Mouse (Mus musculus) liver, embryonic 14.5 days (tissue): ENCODE measurements at regions not wholly inside any gene's neighbourhood (a gene's known extent, or its start where the extent isn't known, plus 50 kb on each side); places are given as distances from the start of the nearest gene placed in this dataset.

Experiments
- ATAC-seq: fragments of 200-750 bp; cut with Nextera tagmentation; 2 replicates; pipeline ENCODE4 v1.8.0; 2017; ENCODE audit warnings: moderate number of reproducible peaks, mild to moderate bottlenecking, moderate library complexity; ENCODE audit not compliant: insufficient read depth
- DNase-seq, 3 experiments: peaks; one replicate each; pipeline ENCODE4 v3.0.0-alpha.2; 2012 to 2013; ENCODE audit warnings: low read depth in 3 of 3, low spot score in 3 of 3
- H3K27ac ChIP-seq: fragments of 300-500 bp; sonication (generic); 2 replicates; pipeline ENCODE4 v1.5.1; 2014; ENCODE audit warnings: moderate library complexity, mild to moderate bottlenecking, control low read depth, inconsistent platforms
- H3K27me3 ChIP-seq: fragments of 300-500 bp; sonication (generic); 2 replicates; pipeline ENCODE4 v1.6.1; 2014; ENCODE audit warnings: mild to moderate bottlenecking, low read length, moderate library complexity; ENCODE audit not compliant: control insufficient read depth, insufficient read depth
- H3K36me3 ChIP-seq: fragments of 300-500 bp; sonication (generic); replicated peaks from 2 replicates; pipeline ENCODE4 v1.6.1; 2014; ENCODE audit warnings: low read depth; ENCODE audit not compliant: control insufficient read depth, insufficient read depth
- H3K4me1 ChIP-seq, 2 experiments: fragments of 200-500 bp in 1 of 2; fragments of 300-500 bp in 1 of 2; sonication (generic) in 1 of 2; replicated peaks; 2 replicates each; pipeline ENCODE4 v1.6.1; 2012 to 2014; ENCODE audit warnings: antibody characterized with exemption in 1 of 2, inconsistent platforms in 1 of 2, low read length in 1 of 2; ENCODE audit not compliant: control insufficient read depth in 2 of 2, insufficient read depth in 2 of 2
- H3K4me2 ChIP-seq: fragments of 300-500 bp; sonication (generic); 2 replicates; pipeline ENCODE4 v1.6.1; 2014; ENCODE audit warnings: low read depth, mild to moderate bottlenecking, control low read depth, moderate library complexity
- H3K4me3 ChIP-seq, 2 experiments: fragments of 200-500 bp in 1 of 2; fragments of 300-500 bp in 1 of 2; sonication (generic) in 1 of 2; 2 replicates each; pipeline ENCODE4 v1.5.1; 2012 to 2014; ENCODE audit warnings: low read depth in 2 of 2, low read length in 2 of 2, mild to moderate bottlenecking in 2 of 2, control low read depth in 1 of 2, inconsistent platforms in 1 of 2, moderate library complexity in 1 of 2; ENCODE audit not compliant: insufficient read depth in 1 of 2
- H3K9ac ChIP-seq: fragments of 300-500 bp; sonication (generic); replicated peaks from 2 replicates; pipeline ENCODE4 v1.6.1; 2014; ENCODE audit warnings: mild to moderate bottlenecking, control low read depth, moderate library complexity
- H3K9me3 ChIP-seq: fragments of 300-500 bp; sonication (generic); 2 replicates; pipeline ENCODE4 v1.6.1; 2016; ENCODE audit warnings: low read length, mixed read lengths; ENCODE audit not compliant: control insufficient read depth
- CTCF ChIP-seq: IDR thresholded peaks from 2 replicates; pipeline ENCODE4 v1.5.1; 2016; ENCODE audit warnings: antibody characterized with exemption, low read depth, control low read depth
- EP300 ChIP-seq: IDR thresholded peaks from 2 replicates; pipeline ENCODE4 v1.6.1; 2016; ENCODE audit warnings: antibody characterized with exemption, low read depth
- WGBS: fragments of 180-500 bp; shearing (Covaris S2); extraction: QIAGEN DNeasy Blood & Tissue Kit; methylation state at CpG from one replicate; pipeline ENCODE4 v1.1.7; 2014; ENCODE audit not compliant: insufficient replicate concordance; 5-methylcytosine and 5-hydroxymethylcytosine counted together

DNA sequence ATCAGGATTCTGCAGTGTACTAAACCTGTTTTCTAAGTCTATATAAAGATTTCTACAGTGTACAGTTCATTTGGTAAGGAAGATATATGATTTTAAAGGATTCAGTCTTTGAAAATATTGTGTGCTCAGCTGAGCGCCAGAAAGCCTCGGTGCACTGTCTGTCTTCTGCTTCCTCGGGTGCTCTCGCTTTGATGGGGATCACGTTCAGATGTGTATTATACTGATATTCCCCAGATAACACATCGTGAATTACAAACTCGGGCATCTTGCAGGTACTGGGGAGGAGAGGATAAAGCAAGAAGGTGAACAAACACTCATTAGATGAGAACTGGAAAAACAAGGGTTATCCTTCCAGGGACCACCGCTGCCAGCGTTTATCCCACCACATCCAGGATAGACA, 91.9 kb downstream of the Fzd1 start:
- TF ChIP-seq EP300 (no peak), CTCF (no peak)
- Histone ChIP-seq H3K4me2 (no peak overlapping the region), H3K4me3 (no peak overlapping the region), H3K9me3 (no peaks in the 10 kb centered on the region), H3K27me3 (no peaks in the 10 kb centered on the region), H3K36me3 (no peaks in the 10 kb centered on the region), H3K4me1 (no peaks in the 10 kb centered on the region), H3K9ac (no peak overlapping the region), H3K27ac (no peak overlapping the region)
- ATAC-seq: no peak
- no peak for DNase-seq
- WGBS: 54% methylated on average over 9 of the region's 9 CpGs

DNA sequence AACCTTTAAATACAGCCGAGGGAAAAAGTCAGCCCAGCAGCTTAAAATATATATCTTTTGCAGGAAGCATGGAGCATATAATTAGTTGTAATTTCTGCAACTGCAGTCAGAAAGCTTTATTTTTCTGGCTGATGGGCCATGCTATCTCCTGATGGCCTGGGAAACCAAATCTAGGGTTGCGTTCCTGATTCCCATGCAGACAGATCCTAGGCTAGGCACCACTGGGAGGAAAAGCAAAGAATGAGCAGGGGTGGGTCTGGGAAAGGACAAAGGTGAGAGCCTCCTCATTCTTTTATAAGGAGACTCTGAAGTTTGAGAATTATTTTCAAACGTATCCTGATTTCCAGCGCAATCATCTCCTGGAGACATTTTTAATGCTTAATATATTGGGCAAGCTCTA, 92.9 kb downstream of the Fzd1 start:
- Histone ChIP-seq H3K9me3 (no peaks in the 10 kb centered on the region), H3K4me2 (no peak overlapping the region), H3K27me3 (no peaks in the 10 kb centered on the region), H3K4me1 (no peaks in the 10 kb centered on the region), H3K36me3 (no peaks in the 10 kb centered on the region), H3K9ac (no peak overlapping the region), H3K27ac (no peak overlapping the region), H3K4me3 (no peak overlapping the region)
- no peak for TF ChIP-seq EP300
- DNase-seq (no peak), ATAC-seq (no peak)
- WGBS: 75% methylated on average over 4 of the region's 4 CpGs

DNA sequence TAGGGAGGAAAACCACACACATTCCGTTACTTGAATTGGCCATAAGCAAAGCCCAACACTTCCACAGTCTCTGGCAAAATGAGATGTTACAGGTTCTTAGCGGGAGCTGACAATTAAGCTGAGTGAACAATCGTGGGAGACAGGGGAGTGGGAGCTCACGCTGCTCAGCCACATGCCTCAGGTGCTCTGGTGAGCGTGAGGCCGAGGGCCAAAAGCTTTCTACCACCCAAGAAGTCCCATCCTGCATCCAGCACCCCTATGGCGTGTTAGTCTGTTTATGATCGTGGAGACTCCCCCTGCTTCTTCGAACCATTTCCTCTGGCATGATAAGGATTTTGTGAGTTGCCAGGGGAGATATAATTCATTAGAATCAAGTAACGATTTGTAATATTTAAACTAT, 93.3 kb downstream of the Fzd1 start:
- H3K9ac ChIP-seq: no peak overlapping the region
- no peak overlapping the region for H3K4me3 ChIP-seq
- ATAC-seq (no peak), DNase-seq (no peak)
- no peak overlapping the region for H3K27ac ChIP-seq
- no peaks in the 10 kb centered on the region for H3K4me1 ChIP-seq
- no peaks in the 10 kb centered on the region for H3K36me3 ChIP-seq
- H3K27me3 ChIP-seq: no peaks in the 10 kb centered on the region
- H3K9me3 ChIP-seq: no peaks in the 10 kb centered on the region
- TF ChIP-seq EP300 (no peak), CTCF (no peak)
- no peak overlapping the region for H3K4me2 ChIP-seq
- 46% methylated on average over 10 of the region's 10 CpGs for WGBS

DNA sequence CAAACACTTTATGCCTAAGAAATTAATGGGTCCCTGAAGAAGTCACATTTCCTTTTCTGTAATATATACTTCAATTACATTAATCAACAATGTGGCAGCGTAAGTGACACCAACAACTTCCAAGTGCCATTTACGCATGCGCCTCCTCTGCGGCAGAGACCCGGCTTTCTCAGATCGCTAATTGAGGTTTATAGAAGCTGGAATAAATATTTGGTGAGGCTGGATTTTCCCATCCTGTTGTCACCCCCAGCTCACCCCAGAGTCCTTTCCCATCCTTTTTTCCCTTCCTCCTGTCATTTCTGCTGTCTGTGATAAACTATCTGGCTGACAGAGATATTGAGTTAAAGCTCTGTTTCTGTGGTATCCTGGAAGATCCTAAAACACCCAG, 95.6 kb downstream of the Fzd1 start:
- H3K27ac ChIP-seq: no peak overlapping the region
- no peak for ATAC-seq
- no peak overlapping the region for H3K4me2 ChIP-seq
- no peak overlapping the region for H3K4me3 ChIP-seq
- 52% methylated on average over 6 of the region's 6 CpGs for WGBS
- no peak for TF ChIP-seq CTCF
- no peak for TF ChIP-seq EP300
- no peak for DNase-seq
- no peaks in the 10 kb centered on the region for H3K9me3 ChIP-seq
- H3K36me3 ChIP-seq: no peaks in the 10 kb centered on the region
- no peak overlapping the region for H3K9ac ChIP-seq
- no peaks in the 10 kb centered on the region for H3K4me1 ChIP-seq
- H3K27me3 ChIP-seq: no peaks in the 10 kb centered on the region

DNA sequence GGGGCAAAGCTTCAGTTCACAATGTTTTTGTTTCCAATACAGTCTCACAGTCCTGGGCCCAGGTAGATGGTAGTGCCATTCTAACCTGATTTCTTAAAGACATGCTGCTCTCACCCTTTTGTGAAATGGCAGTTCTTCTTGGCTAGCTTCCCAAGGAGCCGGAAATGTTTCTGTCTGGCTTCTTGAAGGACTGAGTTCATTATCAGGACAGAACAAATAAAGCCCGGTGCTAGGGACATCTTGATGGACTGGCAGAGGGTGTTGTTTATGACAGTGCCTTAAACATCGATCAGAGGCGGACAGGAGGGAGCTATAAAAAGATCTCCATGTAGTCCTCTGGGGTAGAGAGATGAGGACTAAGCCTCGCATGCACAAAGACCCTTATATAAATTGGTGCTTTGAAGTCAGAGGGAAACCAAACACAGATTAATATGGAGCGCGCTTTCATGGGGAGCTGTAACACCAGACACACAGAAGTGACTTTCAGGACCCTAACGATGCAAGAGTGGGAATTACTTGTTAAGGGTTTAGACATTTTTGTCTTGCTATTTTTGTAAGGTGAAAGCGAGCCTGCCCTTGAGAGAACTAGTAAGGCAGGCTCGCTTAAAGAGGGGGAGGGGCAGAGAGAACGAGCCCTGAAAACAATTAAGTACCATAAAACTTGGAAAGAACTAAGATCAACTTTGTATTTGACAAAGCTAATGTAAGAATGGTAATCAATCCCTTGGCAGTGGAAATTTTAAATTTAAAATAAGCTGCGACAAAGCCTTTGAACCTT, 96.2 kb downstream of the Fzd1 start:
- 51% methylated on average over 12 of the region's 12 CpGs for WGBS
- DNase-seq: no peak
- no peak overlapping the region for H3K4me2 ChIP-seq

More for the DNA sequence above, 96.2 kb downstream of the Fzd1 start:
- H3K4me1 ChIP-seq: no peaks in the 10 kb centered on the region
- H3K4me3 ChIP-seq: no peak overlapping the region
- no peaks in the 10 kb centered on the region for H3K27me3 ChIP-seq
- no peak for ATAC-seq
- H3K36me3 ChIP-seq: no peaks in the 10 kb centered on the region
- H3K9ac ChIP-seq: no peak overlapping the region
- no peaks in the 10 kb centered on the region for H3K9me3 ChIP-seq
- no peak for TF ChIP-seq EP300
- no peak for TF ChIP-seq CTCF
- no peak overlapping the region for H3K27ac ChIP-seq
